Mouse (Mus musculus): ENCODE data around the gene Vipr2.

GRCm38 (mm10) chr12:116117352-116117929, 39.9 kb downstream of the Vipr2 start:
- TF ChIP-seq USF1 (IDR thresholded peaks at IDR 0.05; ENCODE audit: low read depth) (no peak), CTCF (IDR thresholded peaks at IDR 0.05; ENCODE audit: control insufficient read depth, insufficient read depth, insufficient read length) (no peak), MYOG (IDR thresholded peaks at IDR 0.05; ENCODE audit: control insufficient read depth, extremely low read depth, insufficient read length) (no peak), CEBPB (IDR thresholded peaks at IDR 0.05; ENCODE audit: low read depth) (no peak), FOSL1 (IDR thresholded peaks at IDR 0.05; ENCODE audit: insufficient read depth, low read length, poor library complexity, severe bottlenecking) (no peak), MAX (IDR thresholded peaks at IDR 0.05) (no peak)

Measured in C2C12 (cell line).